Mouse (Mus musculus): ENCODE measurements around the gene Ccr7. TPM values are rescaled to one million over a fixed set of nuclear protein-coding genes. Genes with fewer than 3 reads are reported as not detected.

Ccr7 gene
- 0.21 and 0.36 TPM in 2 replicates for polyA plus RNA-seq (2014; fragmentation: Nextera tagmentation; extraction: Ambion mirVana)

DNA sequence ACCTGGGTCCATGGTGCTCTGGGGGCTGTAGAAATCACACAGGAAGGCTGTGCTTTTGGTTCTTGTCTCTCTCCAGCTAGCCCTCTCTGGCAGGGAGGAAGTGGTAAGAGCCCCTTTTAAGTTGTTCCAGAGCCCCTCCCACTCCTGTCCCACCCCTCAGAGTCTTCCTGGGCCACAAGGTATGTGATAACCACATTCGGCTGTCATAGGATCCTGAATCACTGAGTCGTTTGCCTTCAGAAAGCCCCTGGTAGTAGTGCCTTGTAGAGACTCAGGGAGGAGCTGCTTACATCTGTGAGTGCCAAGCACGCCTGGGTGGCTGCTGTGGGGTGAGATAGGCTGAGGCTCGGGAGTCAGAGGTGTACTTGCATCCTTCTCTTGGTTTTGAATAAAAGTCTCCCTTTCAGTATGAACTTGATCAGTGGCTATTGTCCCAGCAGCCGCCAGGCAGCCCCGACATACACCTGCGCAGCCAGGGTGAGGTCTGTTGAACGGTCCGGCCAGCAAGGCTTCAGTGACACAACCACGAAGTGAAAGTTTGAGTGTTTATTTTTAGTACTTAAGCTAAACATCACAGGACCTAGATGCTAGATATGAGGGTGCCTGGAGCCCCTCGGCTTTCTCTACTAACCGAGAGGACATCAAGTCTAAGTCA lies at the start of gene Ccr7:
Gene Ccr7 (minus strand): TSS at position 91 of the 655 bp plus-strand sequence.
- Histone ChIP-seq H3K9me3 (replicated peaks; ENCODE audit: control insufficient read depth, low read length) (no peaks in the 10 kb centered on the region), H3K4me3 (ENCODE audit: low read depth, low read length) (no peak within 1 kb of the TSS; the same call in 1 of the 2 replicates), H3K36me3 (ENCODE audit: control insufficient read depth, insufficient read depth, low read length) (no peaks in the 10 kb centered on the region), H3K4me1 (ENCODE audit: control insufficient read depth, insufficient read depth, low read length) (peaks cover 7% of the 10 kb centered on the region), H3K4me2 (peak within 1 kb of the TSS; percentile 34), H3K27ac (ENCODE audit: low read depth, low read length) (no peak within 1 kb of the TSS), H3K27me3 (ENCODE audit: control insufficient read depth, insufficient read depth, low read length) (peaks cover 4% of the 10 kb centered on the region), H3K9ac (ENCODE audit: low read depth, low read length) (no peak within 1 kb of the TSS)
- 41% methylated on average over 12 of the region's 12 CpGs for WGBS (ENCODE audit: insufficient replicate concordance)
- no peak for ATAC-seq (replicated peaks; ENCODE audit: insufficient number of reproducible peaks, low FRiP score, low TSS enrichment)

DNA sequence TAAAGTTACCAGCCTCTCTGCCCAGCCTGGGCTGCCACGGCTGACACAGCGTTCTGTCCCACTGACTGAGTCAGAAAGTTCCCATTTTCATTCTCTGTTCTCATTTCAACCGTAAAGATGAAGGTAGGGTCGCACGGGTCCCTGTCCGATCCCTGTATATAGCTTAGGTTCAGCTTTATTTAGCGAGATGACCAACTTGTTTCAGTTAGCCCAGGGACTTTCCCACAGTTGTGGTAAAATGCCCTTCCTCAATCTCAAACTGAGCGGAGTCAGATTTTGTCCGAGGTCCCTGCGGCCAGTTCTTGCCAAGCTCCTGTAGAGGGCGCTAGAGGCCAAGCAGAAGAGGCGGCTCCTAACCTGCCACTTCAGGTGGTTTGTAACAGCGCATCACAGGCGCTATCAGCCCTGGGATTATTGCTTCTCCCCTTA lies 34.3 kb upstream of the Ccr7 start:
- WGBS (ENCODE audit: insufficient replicate concordance) = 21% methylated on average over 14 of the region's 14 CpGs
- no peaks in the 10 kb centered on the region for H3K9me3 ChIP-seq (replicated peaks; ENCODE audit: control insufficient read depth, low read length)
- no peaks in the 10 kb centered on the region; the same call in 1 of the 2 replicates for H3K27me3 ChIP-seq (ENCODE audit: control insufficient read depth, insufficient read depth, low read length)
- no peak overlapping the region for H3K27ac ChIP-seq (ENCODE audit: low read depth, low read length)
- no peak for ATAC-seq (replicated peaks; ENCODE audit: insufficient number of reproducible peaks, low FRiP score, low TSS enrichment)
- H3K4me2 ChIP-seq = no peak overlapping the region
- no peak overlapping the region for H3K4me3 ChIP-seq (ENCODE audit: low read depth, low read length)
- H3K9ac ChIP-seq (ENCODE audit: low read depth, low read length) = no peak overlapping the region
- H3K36me3 ChIP-seq (ENCODE audit: control insufficient read depth, insufficient read depth, low read length) = no peaks in the 10 kb centered on the region
- no peaks in the 10 kb centered on the region for H3K4me1 ChIP-seq (ENCODE audit: control insufficient read depth, insufficient read depth, low read length)

DNA sequence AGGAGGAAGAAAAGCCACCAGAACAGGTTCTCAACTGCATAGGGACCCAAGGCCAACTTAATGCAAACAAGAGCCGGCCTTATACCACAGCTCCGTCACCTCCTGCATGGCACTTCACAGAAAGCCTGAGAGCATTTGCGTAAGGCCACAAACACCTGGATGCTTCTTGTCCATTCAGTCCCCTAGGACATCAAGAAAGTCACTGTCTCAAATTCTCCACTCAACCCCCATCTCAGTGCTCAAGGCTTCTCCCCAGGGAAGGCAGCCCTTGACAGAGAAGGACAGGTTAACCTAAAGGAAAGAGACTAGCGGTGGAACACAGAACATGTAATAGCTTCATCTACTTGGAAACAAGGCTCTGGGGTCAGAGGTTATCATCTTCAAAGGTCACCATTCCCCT lies 32.5 kb upstream of the Ccr7 start:
- Histone ChIP-seq H3K9ac (ENCODE audit: low read depth, low read length) (no peak overlapping the region), H3K9me3 (replicated peaks; ENCODE audit: control insufficient read depth, low read length) (no peaks in the 10 kb centered on the region), H3K36me3 (ENCODE audit: control insufficient read depth, insufficient read depth, low read length) (no peaks in the 10 kb centered on the region), H3K27ac (ENCODE audit: low read depth, low read length) (no peak overlapping the region), H3K4me1 (ENCODE audit: control insufficient read depth, insufficient read depth, low read length) (no peaks in the 10 kb centered on the region), H3K4me2 (no peak overlapping the region), H3K27me3 (ENCODE audit: control insufficient read depth, insufficient read depth, low read length) (no peaks in the 10 kb centered on the region; the same call in 1 of the 2 replicates), H3K4me3 (ENCODE audit: low read depth, low read length) (no peak overlapping the region)
- no peak for ATAC-seq (replicated peaks; ENCODE audit: insufficient number of reproducible peaks, low FRiP score, low TSS enrichment)
- WGBS (ENCODE audit: insufficient replicate concordance) = 79% methylated on average over 4 of the region's 4 CpGs

DNA sequence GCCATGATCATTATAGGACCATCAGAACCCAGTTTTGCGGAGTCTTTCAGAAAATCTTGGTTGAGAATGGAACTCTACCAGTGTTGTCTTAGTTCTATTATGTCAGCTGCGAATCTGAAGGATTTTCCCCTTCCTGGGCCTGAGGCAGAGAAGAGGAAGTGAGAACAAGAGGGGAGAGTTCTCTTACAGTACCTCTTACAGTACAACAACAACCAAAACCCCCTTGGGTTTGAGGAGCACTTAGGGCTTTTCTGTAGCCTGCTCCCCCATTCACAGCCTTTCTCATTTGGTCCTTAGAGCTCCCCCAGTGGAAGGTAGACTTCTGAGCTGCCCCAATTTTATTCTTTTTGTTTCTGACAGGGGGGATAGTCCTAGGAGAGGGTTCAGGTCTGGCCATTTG lies 32.0 kb upstream of the Ccr7 start:
- no peaks in the 10 kb centered on the region for H3K36me3 ChIP-seq (ENCODE audit: control insufficient read depth, insufficient read depth, low read length)
- H3K4me3 ChIP-seq (ENCODE audit: low read depth, low read length) = no peak overlapping the region
- no peak for ATAC-seq (replicated peaks; ENCODE audit: insufficient number of reproducible peaks, low FRiP score, low TSS enrichment)
- no peak overlapping the region for H3K27ac ChIP-seq (ENCODE audit: low read depth, low read length)
- no peak overlapping the region for H3K4me2 ChIP-seq
- H3K9ac ChIP-seq (ENCODE audit: low read depth, low read length) = no peak overlapping the region
- no peaks in the 10 kb centered on the region for H3K4me1 ChIP-seq (ENCODE audit: control insufficient read depth, insufficient read depth, low read length)
- no peaks in the 10 kb centered on the region; the same call in 1 of the 2 replicates for H3K27me3 ChIP-seq (ENCODE audit: control insufficient read depth, insufficient read depth, low read length)
- WGBS (ENCODE audit: insufficient replicate concordance) = 68% methylated on average over 2 of the region's 2 CpGs
- no peaks in the 10 kb centered on the region for H3K9me3 ChIP-seq (replicated peaks; ENCODE audit: control insufficient read depth, low read length)

DNA sequence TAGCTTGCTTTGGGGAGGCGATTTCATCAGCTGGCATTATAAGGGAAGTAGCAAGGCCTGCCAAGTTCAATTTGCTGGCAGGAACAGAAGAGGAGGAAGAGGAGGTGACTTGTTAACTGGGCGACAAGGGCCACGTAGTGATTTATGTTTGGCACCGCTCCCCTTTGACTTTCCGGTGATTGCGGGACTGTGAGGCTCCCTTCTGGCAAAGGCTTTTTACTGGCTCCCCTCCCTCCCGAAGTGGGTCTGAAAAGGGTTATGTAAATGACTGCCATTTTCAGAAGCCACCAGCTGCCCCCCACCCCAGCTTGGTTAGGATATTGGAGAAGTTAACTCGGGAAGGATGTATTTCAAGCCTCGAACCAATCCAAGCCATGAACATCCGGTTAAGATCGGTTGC lies 27.7 kb upstream of the Ccr7 start:
- H3K36me3 ChIP-seq (ENCODE audit: control insufficient read depth, insufficient read depth, low read length) = no peaks in the 10 kb centered on the region
- no peak overlapping the region for H3K27ac ChIP-seq (ENCODE audit: low read depth, low read length)
- H3K27me3 ChIP-seq (ENCODE audit: control insufficient read depth, insufficient read depth, low read length) = no peaks in the 10 kb centered on the region; the same call in 1 of the 2 replicates
- 65% methylated on average over 11 of the region's 11 CpGs for WGBS (ENCODE audit: insufficient replicate concordance)
- no peak overlapping the region for H3K9ac ChIP-seq (ENCODE audit: low read depth, low read length)
- no peak for ATAC-seq (replicated peaks; ENCODE audit: insufficient number of reproducible peaks, low FRiP score, low TSS enrichment)
- no peak overlapping the region for H3K4me3 ChIP-seq (ENCODE audit: low read depth, low read length)
- H3K4me2 ChIP-seq = no peak overlapping the region
- no peaks in the 10 kb centered on the region for H3K9me3 ChIP-seq (replicated peaks; ENCODE audit: control insufficient read depth, low read length)
- H3K4me1 ChIP-seq (ENCODE audit: control insufficient read depth, insufficient read depth, low read length) = no peaks in the 10 kb centered on the region

DNA sequence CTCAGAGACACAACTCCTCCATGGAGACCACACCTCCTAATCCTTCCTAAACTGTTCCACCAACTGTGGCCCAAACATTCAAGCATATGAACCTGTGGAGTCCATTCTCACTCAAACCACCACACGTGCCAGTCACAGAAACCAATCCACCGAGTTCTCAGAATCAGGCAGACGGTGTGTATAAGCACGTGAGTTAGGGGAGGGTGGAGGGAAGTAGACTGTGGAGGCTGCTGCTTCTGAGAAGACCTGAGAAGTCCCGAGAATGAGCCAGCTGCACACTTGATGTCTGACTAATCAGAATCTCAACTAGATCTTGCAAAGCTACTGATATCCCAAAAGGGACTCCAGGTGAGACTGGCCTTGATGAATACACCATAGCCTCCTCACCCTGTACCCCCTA lies 25.2 kb upstream of the Ccr7 start:
- no peaks in the 10 kb centered on the region for H3K27me3 ChIP-seq (ENCODE audit: control insufficient read depth, insufficient read depth, low read length)
- no peak overlapping the region for H3K9ac ChIP-seq (ENCODE audit: low read depth, low read length)
- H3K4me3 ChIP-seq (ENCODE audit: low read depth, low read length) = no peak overlapping the region
- H3K36me3 ChIP-seq (ENCODE audit: control insufficient read depth, insufficient read depth, low read length) = no peaks in the 10 kb centered on the region
- no peaks in the 10 kb centered on the region for H3K4me1 ChIP-seq (ENCODE audit: control insufficient read depth, insufficient read depth, low read length)
- 77% methylated on average over 5 of the region's 5 CpGs for WGBS (ENCODE audit: insufficient replicate concordance)
- H3K27ac ChIP-seq (ENCODE audit: low read depth, low read length) = no peak overlapping the region
- H3K4me2 ChIP-seq = no peak overlapping the region
- no peak for ATAC-seq (replicated peaks; ENCODE audit: insufficient number of reproducible peaks, low FRiP score, low TSS enrichment)
- no peaks in the 10 kb centered on the region for H3K9me3 ChIP-seq (replicated peaks; ENCODE audit: control insufficient read depth, low read length)

DNA sequence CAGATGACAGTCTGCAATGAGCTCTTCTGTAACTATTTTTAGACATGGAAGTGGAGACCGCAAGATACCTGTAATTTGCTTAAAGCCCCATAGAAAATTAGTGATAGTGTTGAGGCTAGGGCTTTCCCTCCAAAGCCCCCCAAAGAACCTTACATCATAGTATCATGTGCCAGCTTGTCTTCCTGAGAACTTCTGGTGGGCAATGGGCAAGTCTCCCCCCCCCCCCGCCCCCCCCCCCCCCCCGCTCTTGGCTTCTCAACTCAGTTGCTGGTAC lies 23.0 kb upstream of the Ccr7 start:
- Histone ChIP-seq H3K9me3 (replicated peaks; ENCODE audit: control insufficient read depth, low read length) (no peaks in the 10 kb centered on the region), H3K4me2 (no peak overlapping the region), H3K4me1 (ENCODE audit: control insufficient read depth, insufficient read depth, low read length) (no peaks in the 10 kb centered on the region), H3K27me3 (ENCODE audit: control insufficient read depth, insufficient read depth, low read length) (no peaks in the 10 kb centered on the region), H3K36me3 (ENCODE audit: control insufficient read depth, insufficient read depth, low read length) (no peaks in the 10 kb centered on the region), H3K4me3 (ENCODE audit: low read depth, low read length) (no peak overlapping the region), H3K9ac (ENCODE audit: low read depth, low read length) (no peak overlapping the region), H3K27ac (ENCODE audit: low read depth, low read length) (no peak overlapping the region)
- ATAC-seq (replicated peaks; ENCODE audit: insufficient number of reproducible peaks, low FRiP score, low TSS enrichment) = no peak
- WGBS (ENCODE audit: insufficient replicate concordance) = 29% methylated on average over 2 of the region's 3 CpGs

DNA sequence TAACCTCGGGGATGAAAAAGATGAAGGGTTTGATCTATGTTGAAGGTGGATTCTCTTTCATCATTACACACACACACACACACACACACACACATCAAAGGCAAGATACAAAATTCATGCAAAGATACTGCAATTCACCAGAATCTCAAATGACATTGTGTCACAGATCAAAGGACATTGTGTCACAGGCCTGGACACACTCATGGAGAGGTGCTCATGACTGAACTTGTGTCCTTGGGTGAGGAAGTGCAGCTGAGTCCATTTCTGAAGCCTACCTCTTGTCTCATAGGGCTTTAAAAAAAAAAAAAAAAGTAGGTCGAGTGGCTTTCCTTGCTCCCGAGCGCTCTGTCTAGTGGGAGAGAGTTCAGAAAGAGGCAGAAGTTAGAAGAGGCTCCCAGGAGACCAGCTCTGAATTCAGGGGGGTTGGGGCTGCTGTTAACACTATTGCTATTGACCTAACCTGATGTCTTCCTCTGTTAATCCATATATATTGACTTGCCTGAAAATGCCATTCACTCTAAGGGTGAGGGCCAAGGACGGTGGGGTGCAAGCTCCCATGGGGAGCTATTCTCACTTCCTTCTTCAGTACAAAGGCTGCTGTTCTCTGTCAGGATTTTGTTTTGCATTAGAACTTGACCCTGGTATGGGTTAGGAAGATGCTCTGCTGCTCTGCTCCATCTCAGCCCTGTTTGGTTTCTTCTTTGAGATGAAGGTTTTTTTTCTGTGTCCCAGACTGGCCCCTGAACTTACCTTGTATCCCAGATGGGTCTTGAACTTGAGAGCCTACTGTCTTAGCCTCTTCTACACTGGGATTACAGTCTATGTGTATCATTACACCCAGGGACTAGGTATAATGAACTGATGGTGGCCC lies 22.4 kb upstream of the Ccr7 start:
- no peaks in the 10 kb centered on the region for H3K36me3 ChIP-seq (ENCODE audit: control insufficient read depth, insufficient read depth, low read length)
- ATAC-seq (replicated peaks; ENCODE audit: insufficient number of reproducible peaks, low FRiP score, low TSS enrichment) = no peak
- no peak overlapping the region for H3K27ac ChIP-seq (ENCODE audit: low read depth, low read length)
- no peak overlapping the region for H3K4me2 ChIP-seq
- no peak overlapping the region for H3K9ac ChIP-seq (ENCODE audit: low read depth, low read length)
- WGBS (ENCODE audit: insufficient replicate concordance) = 55% methylated on average over 5 of the region's 5 CpGs
- H3K27me3 ChIP-seq (ENCODE audit: control insufficient read depth, insufficient read depth, low read length) = no peaks in the 10 kb centered on the region
- H3K4me1 ChIP-seq (ENCODE audit: control insufficient read depth, insufficient read depth, low read length) = no peaks in the 10 kb centered on the region
- no peak overlapping the region for H3K4me3 ChIP-seq (ENCODE audit: low read depth, low read length)
- no peaks in the 10 kb centered on the region for H3K9me3 ChIP-seq (replicated peaks; ENCODE audit: control insufficient read depth, low read length)

Data from heart, embryonic 11.5 days (tissue).